Mouse (Mus musculus) ovary, postnatal 10 days (tissue): ENCODE results near the gene Gmpr.
"Not testable (repeated sequence)": the region's sequence is repeated elsewhere in the genome, so short reads cannot be mapped to it uniquely, and the experiment has no call there.

ENCODE experiments used
- DNase-seq: peaks from one replicate; pipeline ENCODE4 v3.0.0; 2022; ENCODE audit warnings: low spot score

The Gmpr gene

DNA sequence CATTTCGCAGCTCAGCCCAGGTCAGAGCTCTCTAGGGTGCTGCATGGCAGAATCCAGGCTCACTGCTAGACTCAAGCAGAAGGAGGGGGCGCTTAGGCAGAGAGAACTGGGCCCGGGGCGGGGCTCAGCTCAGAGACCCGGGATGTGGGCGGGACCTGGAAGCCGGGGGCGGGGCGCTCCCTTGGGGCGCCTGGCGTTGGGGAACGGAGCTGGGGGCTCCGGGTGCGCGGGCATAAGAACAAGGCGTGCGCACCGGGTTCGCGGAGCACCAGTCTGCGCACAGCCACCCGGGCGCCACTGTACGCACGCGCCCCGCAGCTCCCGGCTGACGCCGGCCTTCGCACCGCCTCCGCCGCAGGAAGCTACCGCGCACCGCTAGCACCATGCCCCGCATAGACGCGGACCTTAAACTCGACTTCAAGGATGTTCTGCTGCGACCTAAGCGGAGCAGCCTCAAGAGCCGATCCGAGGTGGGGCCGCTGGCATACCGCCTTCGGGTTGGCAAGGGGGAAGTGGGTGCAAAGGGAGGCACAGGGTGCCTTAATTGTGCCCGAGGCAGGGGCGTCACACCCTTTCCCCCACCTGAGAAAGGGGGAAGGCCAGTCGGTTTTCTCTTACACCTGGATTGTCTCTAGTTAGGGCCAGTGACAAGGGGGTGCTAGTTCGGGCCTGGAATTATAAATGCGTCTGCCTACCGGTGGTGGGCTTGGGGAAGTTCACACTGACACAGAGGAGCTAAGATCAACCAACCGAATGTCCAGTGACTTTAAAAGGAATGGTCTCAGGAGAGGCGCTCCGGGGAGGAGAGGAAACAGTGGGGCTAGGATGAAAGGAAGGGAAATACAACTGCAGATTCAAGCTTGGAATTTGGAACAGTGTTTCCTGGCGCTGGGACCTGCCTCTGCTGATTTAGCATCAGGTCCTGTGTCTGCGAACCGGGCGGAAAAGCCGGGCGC is at the start of gene Gmpr:
Gene Gmpr (plus strand): TSS at position 171 of the 956 bp plus-strand sequence.
- DNase-seq: peak; percentile 53

DNA sequence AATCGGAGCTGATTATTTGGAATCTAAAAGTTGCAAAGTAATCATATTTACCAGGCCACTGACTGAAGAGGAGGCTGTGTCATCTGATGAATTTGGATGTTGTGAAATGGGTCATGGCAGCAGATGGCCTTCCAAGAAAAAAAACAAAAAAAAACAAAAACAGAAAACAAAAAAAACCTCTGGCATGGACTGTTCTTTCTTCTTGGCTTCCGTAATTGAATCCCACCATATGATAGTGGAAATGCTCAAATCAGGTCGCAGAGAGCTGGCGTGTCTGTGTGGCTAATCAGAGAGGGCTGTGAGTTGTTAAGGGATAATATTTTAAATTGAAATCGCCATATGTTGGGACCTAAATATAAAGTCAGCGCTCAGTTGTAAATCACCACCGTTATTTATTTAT is 49.8 kb upstream of the Gmpr start:
- no peak for DNase-seq

GRCm38 (mm10) chr13:45460177-45460576 is 47.1 kb upstream of the Gmpr start:
- DNase-seq: no peak

- DNase-seq: no peak
Measured at GRCm38 (mm10) chr13:45461370-45461958, 45.8 kb upstream of the Gmpr start.

DNA sequence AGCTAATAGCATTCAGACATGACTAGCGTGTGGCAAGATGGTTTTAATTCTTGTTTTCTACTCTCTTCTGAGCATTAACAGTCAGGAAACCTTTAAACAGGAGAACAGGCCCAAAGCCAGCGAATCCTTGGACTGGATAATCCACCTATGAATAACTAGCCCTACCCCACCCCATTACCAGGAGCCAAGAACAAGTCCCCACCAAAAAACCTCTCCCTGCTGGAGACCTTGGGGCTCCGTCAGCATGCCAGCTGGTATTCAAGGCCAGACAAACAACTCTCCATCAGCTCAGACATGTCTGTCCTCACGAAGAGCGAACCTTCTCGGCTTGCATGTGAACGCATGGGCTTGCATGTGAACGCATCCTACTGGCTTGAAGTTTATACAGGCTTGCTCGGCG is 41.6 kb upstream of the Gmpr start:
- DNase-seq: no peak

GRCm38 (mm10) chr13:45466031-45466519 is 41.2 kb upstream of the Gmpr start:
- DNase-seq: no peak

DNA sequence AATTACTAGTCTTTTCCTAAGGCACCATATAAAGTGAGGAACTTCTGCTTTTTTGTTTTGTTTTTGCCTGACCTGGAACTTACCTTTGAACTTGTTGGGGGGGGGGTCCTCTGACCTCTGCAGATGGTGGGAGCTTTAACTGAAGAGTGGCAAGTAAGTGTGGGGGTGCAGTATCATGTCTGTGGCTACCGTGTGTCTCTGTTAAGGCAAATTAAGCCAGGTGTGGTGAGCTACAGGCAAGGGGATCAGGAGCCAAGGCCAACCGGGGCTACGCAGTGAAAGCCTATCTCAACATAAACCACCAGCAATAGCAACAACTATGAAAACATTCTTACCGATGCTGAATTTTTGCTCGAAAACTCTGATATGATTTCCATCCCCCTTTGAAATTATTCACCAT is 38.5 kb upstream of the Gmpr start:
- no peak for DNase-seq

GRCm38 (mm10) chr13:45469481-45470301 is 37.6 kb upstream of the Gmpr start:
- no peak for DNase-seq

GRCm38 (mm10) chr13:45473311-45473710 is 33.9 kb upstream of the Gmpr start:
- no peak for DNase-seq

- no peak for DNase-seq
Measured at GRCm38 (mm10) chr13:45475297-45475696, 31.9 kb upstream of the Gmpr start.

DNA sequence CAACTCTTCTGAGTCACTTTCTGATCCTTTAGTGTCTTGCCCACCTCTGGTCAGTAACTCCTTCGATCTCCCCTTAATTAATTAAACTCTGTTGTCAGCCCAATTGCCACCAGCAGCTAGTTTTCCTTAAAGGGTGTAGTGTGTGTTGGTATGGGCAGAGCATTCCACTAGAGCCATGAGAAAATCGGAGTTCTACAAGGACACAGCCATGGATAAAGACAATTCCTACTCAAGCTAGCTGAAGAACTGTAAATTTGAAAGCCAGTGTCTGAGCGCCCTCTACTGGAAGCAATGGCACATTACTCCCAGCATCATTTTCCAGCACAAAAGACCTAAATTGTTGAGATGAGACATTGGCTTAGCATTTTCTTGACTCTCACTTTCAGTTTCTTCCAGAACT is 30.1 kb upstream of the Gmpr start:
- no peak for DNase-seq

DNA sequence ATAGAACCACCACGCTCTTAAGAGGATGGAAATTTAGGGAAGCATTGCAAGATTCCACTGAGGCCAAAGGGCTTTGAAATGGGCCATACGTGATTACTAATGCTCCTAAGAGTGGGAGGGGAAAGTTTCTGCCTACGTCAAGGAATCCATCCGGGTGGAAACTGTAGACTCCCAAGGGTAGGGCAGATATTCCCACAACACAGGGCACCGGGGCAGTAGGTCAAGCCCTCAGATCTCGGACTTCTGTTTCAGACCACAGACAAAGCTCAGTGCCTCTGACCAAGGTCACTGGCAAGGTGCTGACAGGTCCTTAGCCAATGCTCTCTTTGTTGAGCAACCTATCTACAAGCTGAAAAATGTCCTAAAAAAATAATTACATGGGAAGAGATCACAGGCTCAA is 27.3 kb upstream of the Gmpr start:
- DNase-seq: no peak

DNA sequence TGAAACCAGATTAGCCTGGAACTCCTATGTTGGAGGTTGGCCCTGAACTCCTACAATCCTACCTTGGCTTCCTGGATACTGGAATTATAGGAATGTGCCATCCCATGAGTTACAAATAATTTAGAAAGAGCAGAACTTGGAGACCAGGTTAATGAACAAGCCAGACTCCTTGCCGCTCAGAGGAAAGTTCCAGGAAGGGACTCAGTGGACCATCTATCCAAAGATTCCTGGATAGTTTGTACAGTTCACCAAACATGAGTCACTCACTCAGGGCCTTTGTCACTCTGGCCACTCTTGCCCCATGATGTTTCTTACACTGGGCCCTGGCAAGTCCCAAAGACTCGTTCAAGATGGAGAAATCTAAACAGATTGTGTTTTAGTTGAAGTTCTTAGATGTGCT is 24.0 kb upstream of the Gmpr start:
- no peak for DNase-seq

GRCm38 (mm10) chr13:45483949-45484348 is 23.3 kb upstream of the Gmpr start:
- DNase-seq: not testable (repeated sequence)

- DNase-seq: no peak
Measured at GRCm38 (mm10) chr13:45485602-45486001, 21.6 kb upstream of the Gmpr start.

DNA sequence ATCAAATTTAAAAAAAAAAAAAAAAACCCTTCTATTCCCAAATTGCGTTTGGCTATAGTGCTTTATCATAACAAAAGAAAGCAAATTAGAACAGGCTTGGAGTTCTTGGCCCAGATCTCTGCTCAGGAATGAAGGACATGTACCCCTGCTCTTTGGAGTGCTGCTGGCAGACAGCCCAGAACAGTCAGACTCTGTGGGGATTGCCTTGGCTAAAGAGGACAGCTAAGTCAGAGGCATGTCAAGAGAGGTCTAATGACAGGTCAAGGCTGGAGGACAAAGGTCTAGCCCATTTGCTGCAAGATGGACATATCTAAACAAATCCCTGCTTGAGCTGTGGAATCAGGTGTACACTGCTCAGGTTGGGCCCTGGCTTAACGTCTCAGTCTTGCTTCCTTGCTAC is 20.6 kb upstream of the Gmpr start:
- DNase-seq: no peak

DNA sequence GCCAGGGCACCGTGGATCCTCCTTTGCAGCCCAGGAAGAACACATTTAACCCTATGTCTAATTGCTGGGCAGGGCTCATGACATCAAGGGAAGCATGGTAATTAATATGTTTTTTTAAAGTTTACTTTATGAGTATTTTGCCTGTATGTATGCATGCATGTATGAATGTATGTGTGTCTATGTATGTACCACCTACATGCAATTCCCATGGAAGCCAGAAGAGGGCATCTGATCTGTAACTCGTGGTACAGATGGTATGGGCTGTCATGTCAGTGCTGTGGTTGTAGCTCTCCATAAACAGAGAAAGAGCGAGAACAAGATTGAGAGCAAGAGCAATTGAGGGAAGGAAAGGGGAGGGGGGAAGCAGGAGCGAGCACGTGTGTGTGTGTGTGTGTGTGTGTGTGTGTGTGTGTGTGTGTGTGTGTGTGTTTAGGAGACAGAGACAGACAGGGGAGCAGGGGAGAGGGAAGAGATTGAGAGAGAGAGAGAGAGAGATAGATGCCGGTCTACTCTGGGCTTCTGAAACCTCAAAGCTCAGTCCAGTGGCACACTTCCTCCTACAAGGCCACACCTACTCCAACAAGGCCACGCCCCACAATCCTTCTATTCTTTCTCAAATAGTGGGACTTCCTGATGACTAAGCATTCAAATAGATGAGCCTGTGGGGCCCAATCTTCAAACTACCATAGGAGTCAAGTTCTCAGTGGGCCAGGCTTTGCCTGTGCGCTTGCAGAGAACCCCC is 15.1 kb upstream of the Gmpr start:
- no peak for DNase-seq

DNA sequence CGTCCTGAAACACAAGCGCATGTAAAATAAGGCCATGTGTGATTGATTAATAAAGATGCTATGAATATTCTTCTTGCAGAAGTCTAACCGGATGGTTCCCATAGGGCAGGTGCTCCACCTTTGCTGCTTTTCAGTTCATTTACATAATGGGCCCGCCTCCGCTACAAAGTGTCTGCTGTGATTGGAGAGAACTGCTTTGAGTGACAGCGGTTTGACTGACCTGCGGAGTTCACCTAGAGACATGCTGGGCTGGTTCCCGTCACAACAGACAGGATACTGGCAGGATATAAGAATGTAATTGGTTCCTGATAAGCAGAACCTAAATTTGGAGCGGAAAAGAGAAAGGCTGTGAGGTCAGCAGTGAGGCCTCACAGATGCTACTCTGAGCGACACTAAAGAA is 13.4 kb upstream of the Gmpr start:
- DNase-seq: no peak

DNA sequence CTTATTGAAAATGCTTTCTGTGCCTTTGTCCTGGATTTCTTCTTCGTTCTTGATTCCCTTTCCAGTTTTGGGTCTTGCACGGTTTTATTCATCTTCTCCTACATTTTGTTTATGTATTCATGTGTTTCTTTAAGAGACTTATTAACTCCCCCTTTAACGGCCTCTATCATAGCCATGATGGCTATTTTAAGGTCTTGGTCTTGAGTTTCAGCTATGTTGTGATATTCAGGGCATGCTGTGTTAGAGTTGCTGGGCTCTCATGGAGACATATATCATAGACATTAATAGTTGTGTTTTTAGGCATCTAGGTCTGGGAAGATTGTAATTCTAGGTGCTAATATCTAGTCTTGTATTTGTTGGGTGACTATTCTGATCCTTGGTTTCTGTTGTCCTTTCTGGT is 8.6 kb upstream of the Gmpr start:
- DNase-seq: no peak

- no peak for DNase-seq
Measured at GRCm38 (mm10) chr13:45499391-45499790, 7.9 kb upstream of the Gmpr start.

- no peak for DNase-seq
Measured at GRCm38 (mm10) chr13:45499906-45500305, 7.3 kb upstream of the Gmpr start.

DNA sequence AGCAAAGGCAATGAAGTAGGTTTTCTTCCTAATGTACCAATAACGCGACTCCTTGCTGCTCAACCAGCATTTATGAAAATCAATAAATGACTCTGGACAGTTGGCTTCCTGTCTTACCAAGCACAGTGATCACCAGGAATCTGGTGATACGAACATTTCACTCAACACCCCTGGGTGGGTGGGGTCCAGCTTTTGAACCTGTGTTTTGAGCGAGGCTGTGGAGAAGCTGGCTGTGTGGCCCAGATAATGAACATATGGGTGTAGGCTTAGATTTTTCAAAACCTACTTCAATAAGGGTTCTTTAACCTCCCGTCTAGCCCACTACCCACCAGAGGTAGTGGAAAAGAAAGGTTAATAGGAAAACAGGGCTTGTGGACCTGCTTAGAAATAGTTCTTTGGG is 4.5 kb upstream of the Gmpr start:
- DNase-seq: no peak
